Mouse (Mus musculus) adrenal gland, postnatal 36 days (tissue): ENCODE data around the gene Msh2. TPM values are rescaled to one million over a fixed set of nuclear protein-coding genes. Genes with fewer than 3 reads are reported as not detected.

Experiments
- DNase-seq, 2 experiments: peaks; one replicate each; pipeline ENCODE4 v3.0.0; 2021; ENCODE audit warnings: mixed read lengths in 1 of 2
- total RNA-seq, 2 experiments: library from RNA; stranded (reverse); gene quantifications; 2 replicates each; pipeline ENCODE4 v1.2.3; 2021

Msh2 gene
- total RNA-seq, 2 experiments from 2014 or later = 13.7 to 24.3 TPM

GRCm38 (mm10) chr17:87698996-87699765, 27.1 kb downstream of the Msh2 start:
- DNase-seq = peak; percentile 37 to 58

GRCm38 (mm10) chr17:87700101-87700500, 28.0 kb downstream of the Msh2 start:
- DNase-seq = no peak

- no peak for DNase-seq
Measured at GRCm38 (mm10) chr17:87724727-87725126, 52.6 kb downstream of the Msh2 start.

GRCm38 (mm10) chr17:87726489-87727356, 54.6 kb downstream of the Msh2 start:
- DNase-seq = no peak

- no peak for DNase-seq
Measured at GRCm38 (mm10) chr17:87731962-87732361, 59.8 kb downstream of the Msh2 start.

- no peak for DNase-seq
Measured at GRCm38 (mm10) chr17:87734471-87734870, 62.3 kb downstream of the Msh2 start.

GRCm38 (mm10) chr17:87737144-87737543, 65.0 kb downstream of the Msh2 start:
- DNase-seq = no peak

- no peak for DNase-seq
Measured at GRCm38 (mm10) chr17:87739835-87740234, 67.7 kb downstream of the Msh2 start.

GRCm38 (mm10) chr17:87744985-87745925, 73.1 kb downstream of the Msh2 start:
- peak in 1 of 2 experiments; percentile 5 for DNase-seq

- DNase-seq = peak; percentile 41 to 53
Measured at GRCm38 (mm10) chr17:87745926-87746888, 74.1 kb downstream of the Msh2 start.

GRCm38 (mm10) chr17:87760315-87760714, 88.2 kb downstream of the Msh2 start:
- peak; percentile 3 to 14 for DNase-seq

- DNase-seq = peak; percentile 14 to 28
Measured at GRCm38 (mm10) chr17:87763146-87763545, 91.0 kb downstream of the Msh2 start.

GRCm38 (mm10) chr17:87765031-87765430, 92.9 kb downstream of the Msh2 start:
- peak in 1 of 2 experiments; percentile 7 for DNase-seq

GRCm38 (mm10) chr17:87766888-87767287, 94.8 kb downstream of the Msh2 start:
- no peak for DNase-seq

- peak; percentile 50 to 66 for DNase-seq
Measured at GRCm38 (mm10) chr17:87770766-87771165, 98.6 kb downstream of the Msh2 start.

- DNase-seq = no peak
Measured at GRCm38 (mm10) chr17:87773175-87773574, 101.0 kb downstream of the Msh2 start.
